Mouse (Mus musculus) heart, embryonic 14.5 days (tissue): Measurements from ENCODE around the gene Mvb12b. TPM values are rescaled to one million over a fixed set of nuclear protein-coding genes. Genes with fewer than 3 reads are reported as not detected.
A peak's percentile ranks its signal among the peaks of the same experiment; 100 is the strongest.

Experiments
- ATAC-seq: fragments of 200-750 bp; cut with Nextera tagmentation; 2 replicates; pipeline ENCODE4 v1.8.0; 2017; ENCODE audit warnings: low read depth, moderate TSS enrichment; ENCODE audit not compliant: insufficient number of reproducible peaks, insufficient read depth, low FRiP score
- H3K27ac ChIP-seq, 2 experiments: fragments of 200-500 bp in 1 of 2; fragments of 300-500 bp in 1 of 2; sonication (generic) in 1 of 2; replicated peaks in 1 of 2; 2 replicates each; pipeline ENCODE4 v1.5.1; 2012 to 2014; ENCODE audit warnings: low read depth in 2 of 2, low read length in 2 of 2, control low read depth in 1 of 2, mild to moderate bottlenecking in 1 of 2, mixed read lengths in 1 of 2; ENCODE audit not compliant: control insufficient read depth in 1 of 2, insufficient read depth in 1 of 2
- H3K27me3 ChIP-seq: fragments of 300-500 bp; sonication (generic); 2 replicates; pipeline ENCODE4 v1.6.1; 2014; ENCODE audit warnings: mild to moderate bottlenecking, low read length, control low read depth; ENCODE audit not compliant: control insufficient read depth, insufficient read depth
- H3K36me3 ChIP-seq: fragments of 300-500 bp; sonication (generic); 2 replicates; pipeline ENCODE4 v1.6.1; 2014; ENCODE audit warnings: mild to moderate bottlenecking, control low read depth, low read length, mixed read lengths; ENCODE audit not compliant: control insufficient read depth, insufficient read depth
- H3K4me1 ChIP-seq, 2 experiments: fragments of 200-500 bp in 1 of 2; fragments of 300-500 bp in 1 of 2; sonication (generic) in 1 of 2; 2 replicates each; pipeline ENCODE4 v1.6.1; 2012 to 2014; ENCODE audit warnings: low read length in 2 of 2, control low read depth in 1 of 2, mixed read lengths in 1 of 2; ENCODE audit not compliant: control insufficient read depth in 2 of 2, insufficient read depth in 2 of 2
- H3K4me2 ChIP-seq: fragments of 300-500 bp; sonication (generic); 2 replicates; pipeline ENCODE4 v1.6.1; 2014; ENCODE audit warnings: mild to moderate bottlenecking, low read length
- H3K4me3 ChIP-seq, 2 experiments: fragments of 200-500 bp in 1 of 2; fragments of 300-500 bp in 1 of 2; sonication (generic) in 1 of 2; 2 replicates each; pipeline ENCODE4 v1.5.1; 2012 to 2014; ENCODE audit warnings: low read length in 2 of 2, mild to moderate bottlenecking in 2 of 2, control low read depth in 1 of 2, low read depth in 1 of 2, moderate library complexity in 1 of 2; ENCODE audit not compliant: control insufficient read depth in 1 of 2, insufficient read depth in 1 of 2
- H3K9ac ChIP-seq: fragments of 300-500 bp; sonication (generic); 2 replicates; pipeline ENCODE4 v1.6.1; 2014; ENCODE audit warnings: mild to moderate bottlenecking, low read length
- H3K9me3 ChIP-seq: fragments of 300-500 bp; sonication (generic); 2 replicates; pipeline ENCODE4 v1.6.1; 2016; ENCODE audit warnings: low read length, control low read depth; ENCODE audit not compliant: control insufficient read depth
- WGBS: fragments of 180-500 bp; shearing (Covaris S2); extraction: QIAGEN DNeasy Blood & Tissue Kit; methylation state at CpG from one replicate; pipeline ENCODE4 v1.1.7; 2014; 5-methylcytosine and 5-hydroxymethylcytosine counted together
- polyA plus RNA-seq: library from polyadenylated mRNA; unstranded; fragments of >200 nt; fragmentation: Nextera tagmentation; extraction: Ambion mirVana; gene quantifications from 2 replicates; pipeline ENCODE4 v1.2.1, GENCODE M21; 2014

Gene Mvb12b
- polyA plus RNA-seq, 1 experiment from 2014 or later = 10.4 TPM

DNA sequence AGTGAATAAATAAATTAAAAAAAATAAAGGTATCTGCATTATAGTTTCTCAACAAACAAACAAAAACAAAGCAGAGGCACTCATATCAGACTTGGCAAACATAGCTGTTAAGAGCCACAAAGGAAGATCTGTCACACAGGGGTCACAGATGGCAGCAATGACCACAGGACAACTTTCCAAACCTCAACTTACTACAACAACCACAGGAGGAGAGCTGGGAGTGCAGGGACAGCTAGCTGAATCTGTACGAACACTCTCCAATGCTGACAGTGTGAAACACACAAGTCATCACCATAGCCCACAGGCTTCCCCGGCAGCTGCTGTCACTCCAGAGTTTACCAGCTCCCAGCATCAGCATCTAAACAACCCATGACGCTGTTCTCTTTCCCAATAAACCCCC, 25.0 kb upstream of the Mvb12b start:
- Histone ChIP-seq H3K4me3 (no peak overlapping the region), H3K4me2 (no peak overlapping the region), H3K9ac (no peak overlapping the region), H3K27ac (no peak overlapping the region), H3K27me3 (0 out of 2 replicates have a peak, but pooled peaks cover 3% of the 10 kb centered on the region), H3K4me1 (peaks cover 2 to 4% of the 10 kb centered on the region in 2 experiments; a peak in 1 of 4 replicates), H3K36me3 (no peaks in the 10 kb centered on the region), H3K9me3 (no peaks in the 10 kb centered on the region)
- ATAC-seq = no peak
- WGBS = 64% methylated on average over 3 of the region's 3 CpGs

DNA sequence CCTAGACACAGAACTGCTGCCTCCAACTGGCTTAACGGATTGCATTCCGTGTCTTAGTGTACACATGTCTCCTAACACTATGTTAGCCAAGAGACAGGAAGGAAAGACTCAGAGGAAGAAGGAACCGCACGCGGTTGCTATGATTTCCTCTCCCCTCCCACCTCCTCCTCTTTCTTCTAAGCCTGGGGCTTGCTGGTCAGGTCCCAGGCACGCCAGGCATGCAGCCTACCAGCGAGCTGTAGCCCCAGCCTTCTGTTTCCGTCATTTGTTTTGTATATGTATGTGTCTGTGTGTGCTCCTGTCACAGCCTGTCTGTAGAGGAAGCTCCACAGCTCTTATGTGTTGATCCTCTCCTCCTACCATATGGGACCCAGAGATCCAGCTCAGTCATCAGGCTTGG, 20.6 kb upstream of the Mvb12b start:
- H3K4me1 ChIP-seq = peaks cover 4 to 7% of the 10 kb centered on the region in 2 experiments; a peak in 2 of 4 replicates
- peak; percentile 74 for ATAC-seq
- H3K9me3 ChIP-seq = peaks cover 3% of the 10 kb centered on the region
- peak overlapping the region; percentile 65 to 76 for H3K27ac ChIP-seq
- no peak overlapping the region for H3K9ac ChIP-seq
- no peaks in the 10 kb centered on the region for H3K36me3 ChIP-seq
- 0 out of 2 replicates have a peak, but pooled peaks cover 7% of the 10 kb centered on the region for H3K27me3 ChIP-seq
- WGBS = 37% methylated on average over 8 of the region's 8 CpGs
- H3K4me2 ChIP-seq = no peak overlapping the region
- H3K4me3 ChIP-seq = no peak overlapping the region

DNA sequence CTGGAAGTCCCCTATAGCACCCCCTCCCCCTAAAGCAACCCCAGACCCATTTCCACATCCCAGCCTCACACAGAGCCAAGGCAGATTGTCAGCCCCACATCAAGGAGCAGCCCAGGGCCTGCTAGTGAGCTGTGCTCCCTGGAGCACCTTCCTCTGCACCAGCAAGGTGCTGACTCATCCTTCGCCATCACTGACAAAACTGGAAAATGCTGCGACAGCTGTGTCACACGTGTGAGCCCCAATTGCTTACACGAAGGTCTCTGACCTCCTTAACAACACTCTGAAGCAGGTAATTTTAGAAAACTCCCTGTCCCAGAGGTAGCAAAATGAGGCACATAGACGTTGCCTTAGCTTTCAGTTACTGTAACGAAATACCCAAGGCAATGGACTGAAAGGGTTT, 19.4 kb upstream of the Mvb12b start:
- Histone ChIP-seq H3K9me3 (peaks cover 3% of the 10 kb centered on the region), H3K4me1 (peaks cover 6 to 16% of the 10 kb centered on the region in 2 experiments; a peak in 3 of 4 replicates), H3K27me3 (0 out of 2 replicates have a peak, but pooled peaks cover 4% of the 10 kb centered on the region), H3K4me3 (no peak overlapping the region), H3K4me2 (no peak overlapping the region), H3K9ac (no peak overlapping the region), H3K27ac (no peak overlapping the region), H3K36me3 (no peaks in the 10 kb centered on the region)
- WGBS = 84% methylated on average over 6 of the region's 6 CpGs
- ATAC-seq = no peak

GRCm38 (mm10) chr2:33895829-33896228, 8.1 kb upstream of the Mvb12b start:
- ATAC-seq = no peak
- no peak overlapping the region for H3K4me2 ChIP-seq
- H3K9ac ChIP-seq = no peak overlapping the region
- H3K4me3 ChIP-seq = no peak overlapping the region
- 0 out of 2 replicates have a peak, but pooled peaks cover 1% of the 10 kb centered on the region for H3K9me3 ChIP-seq
- no peaks in the 10 kb centered on the region for H3K36me3 ChIP-seq
- 81% methylated on average over 3 of the region's 3 CpGs for WGBS
- peaks cover 7% of the 10 kb centered on the region; the same call in 1 of the 2 replicates for H3K27me3 ChIP-seq
- no peaks in the 10 kb centered on the region for H3K4me1 ChIP-seq
- no peak overlapping the region for H3K27ac ChIP-seq

GRCm38 (mm10) chr2:33893151-33893550, 5.4 kb upstream of the Mvb12b start:
- H3K36me3 ChIP-seq = no peaks in the 10 kb centered on the region
- H3K9me3 ChIP-seq = 0 out of 2 replicates have a peak, but pooled peaks cover 3% of the 10 kb centered on the region
- H3K4me1 ChIP-seq = no peaks in the 10 kb centered on the region
- H3K27ac ChIP-seq = no peak overlapping the region
- H3K27me3 ChIP-seq = peaks cover 7% of the 10 kb centered on the region; the same call in 1 of the 2 replicates
- no peak for ATAC-seq
- WGBS = 80% methylated on average over 3 of the region's 3 CpGs
- no peak overlapping the region for H3K4me3 ChIP-seq
- H3K9ac ChIP-seq = no peak overlapping the region
- no peak overlapping the region for H3K4me2 ChIP-seq

DNA sequence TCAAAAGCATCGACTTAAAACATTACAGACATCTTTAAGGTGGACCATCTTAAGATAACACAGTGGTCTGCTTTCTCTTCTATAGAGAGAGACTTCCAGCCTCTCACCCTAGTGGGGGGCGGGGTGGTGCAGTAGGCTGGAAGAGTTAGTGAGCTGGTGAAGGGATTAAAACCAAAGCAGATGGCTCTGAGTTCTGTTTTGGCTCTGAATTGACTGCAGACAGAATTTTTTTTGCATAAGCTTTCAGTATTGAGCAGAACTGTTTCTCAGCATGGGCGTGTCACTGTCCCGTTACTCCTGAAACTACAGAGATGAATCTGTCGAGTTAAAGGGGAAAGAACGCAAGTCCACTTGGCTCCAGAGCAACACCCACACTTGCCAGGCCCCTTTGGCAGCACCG, 4.6 kb upstream of the Mvb12b start:
- H3K9ac ChIP-seq = no peak overlapping the region
- ATAC-seq = no peak
- peaks cover 7% of the 10 kb centered on the region; the same call in 1 of the 2 replicates for H3K27me3 ChIP-seq
- H3K4me3 ChIP-seq = no peak overlapping the region
- H3K4me2 ChIP-seq = no peak overlapping the region
- H3K27ac ChIP-seq = no peak overlapping the region
- H3K9me3 ChIP-seq = 0 out of 2 replicates have a peak, but pooled peaks cover 3% of the 10 kb centered on the region
- 70% methylated on average over 7 of the region's 7 CpGs for WGBS
- H3K36me3 ChIP-seq = no peaks in the 10 kb centered on the region
- peaks cover 3 to 5% of the 10 kb centered on the region in 2 experiments; a peak in 3 of 4 replicates for H3K4me1 ChIP-seq

DNA sequence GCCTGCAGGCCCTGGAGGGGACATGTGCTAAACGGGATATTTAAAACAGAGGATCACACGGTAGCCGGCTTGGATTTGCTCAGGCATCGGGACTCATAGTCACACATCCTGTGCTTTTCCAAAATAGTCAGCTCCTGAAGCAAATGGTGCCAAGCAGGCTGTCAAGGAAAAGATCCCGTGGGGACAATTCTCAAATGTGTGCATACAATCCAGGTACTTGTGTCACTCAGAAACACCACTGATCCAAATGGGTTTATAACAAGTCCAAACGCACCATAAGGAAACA, 297 bp upstream of the Mvb12b start:
- no peaks in the 10 kb centered on the region for H3K27me3 ChIP-seq
- H3K4me2 ChIP-seq = peak overlapping the region; percentile 93
- H3K27ac ChIP-seq = no peak overlapping the region; a peak in 2 of 4 replicates
- no peaks in the 10 kb centered on the region for H3K36me3 ChIP-seq
- peak overlapping the region in 1 of 2 experiments; percentile 86; a peak in 2 of 4 replicates for H3K4me3 ChIP-seq
- H3K9me3 ChIP-seq = 0 out of 2 replicates have a peak, but pooled peaks cover 3% of the 10 kb centered on the region
- 66% methylated on average over 6 of the region's 6 CpGs for WGBS
- peaks cover 8 to 14% of the 10 kb centered on the region in 2 experiments for H3K4me1 ChIP-seq
- ATAC-seq = no peak
- H3K9ac ChIP-seq = peak overlapping the region; percentile 96
